Mouse (Mus musculus) kidney, adult 11 months (tissue): ENCODE measurements around the gene Lins1.

ENCODE experiments used
- DNase-seq: peaks from one replicate; pipeline ENCODE4 v3.0.0; 2022

Lins1 gene

DNA sequence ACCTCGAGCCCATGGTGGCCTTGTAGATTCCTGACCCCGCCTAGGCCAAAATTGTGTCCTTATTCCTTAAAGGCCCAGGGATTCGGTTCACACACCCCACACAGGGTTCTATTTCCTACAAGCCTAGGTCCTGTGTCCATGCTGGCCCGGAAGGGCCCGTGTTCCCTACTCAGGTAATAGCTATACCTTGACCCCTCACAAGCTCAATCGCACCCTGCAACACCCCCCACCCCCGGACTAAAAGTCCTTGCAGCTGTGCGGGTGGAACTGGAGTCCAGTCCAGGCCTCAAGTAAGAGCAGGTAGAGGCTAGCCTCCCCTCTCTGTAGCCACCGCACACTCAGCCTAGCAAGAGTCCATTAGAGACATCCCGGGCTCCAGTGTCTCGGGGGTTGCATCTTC is 44.2 kb downstream of the Lins1 start:
- no peak for DNase-seq

DNA sequence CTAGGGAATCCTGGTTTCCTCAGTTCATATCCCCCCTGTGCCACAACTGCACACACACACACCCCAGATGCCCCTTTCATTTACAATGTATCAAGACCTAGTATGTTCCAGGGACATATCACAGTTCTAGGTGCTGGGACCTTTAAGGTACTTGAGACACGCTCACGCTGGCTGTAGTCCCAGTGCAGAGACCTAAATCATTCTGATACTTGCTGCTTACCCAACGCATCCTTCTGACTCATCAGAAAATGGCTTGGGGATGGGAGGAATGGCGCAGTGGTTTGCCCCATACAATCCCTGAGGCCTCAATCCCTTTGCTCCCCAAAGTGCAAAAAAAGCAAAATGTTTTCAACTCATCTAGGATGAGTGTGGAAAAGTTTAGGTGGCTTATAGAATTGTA is 44.8 kb downstream of the Lins1 start:
- DNase-seq = no peak

- DNase-seq = no peak
These were observed 45.3 kb downstream of the Lins1 start for GRCm38 (mm10) chr7:66734993-66735392.

- no peak for DNase-seq
These were observed 47.7 kb downstream of the Lins1 start for GRCm38 (mm10) chr7:66737418-66737817.

DNA sequence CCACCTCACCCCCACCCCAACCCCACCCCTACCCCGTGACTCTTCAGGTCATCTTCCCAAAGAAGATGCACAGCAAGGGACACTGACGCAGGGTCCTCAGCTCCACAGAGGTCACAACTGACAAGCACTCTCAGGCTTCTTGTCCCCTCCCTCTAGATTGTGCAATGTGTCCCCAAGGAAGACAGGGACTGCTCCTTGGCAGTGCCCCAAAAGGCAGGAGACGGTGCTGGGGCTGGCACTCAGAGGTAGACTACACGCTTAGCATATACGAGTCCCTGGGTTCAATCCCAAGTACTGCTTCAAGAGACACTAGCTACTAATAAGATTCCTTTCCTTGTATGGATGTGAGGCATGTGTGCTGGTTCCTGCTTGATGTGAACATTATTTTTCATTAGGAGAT is 51.3 kb downstream of the Lins1 start:
- DNase-seq = no peak

- DNase-seq = no peak
These were observed 51.7 kb downstream of the Lins1 start for GRCm38 (mm10) chr7:66741412-66741811.

- no peak for DNase-seq
These were observed 53.7 kb downstream of the Lins1 start, which contains the start of gene Cers3 for GRCm38 (mm10) chr7:66743377-66743781. TSS of gene Cers3 (plus strand) at chr7:66743504.

- no peak for DNase-seq
These were observed 57.3 kb downstream of the Lins1 start for GRCm38 (mm10) chr7:66746972-66747371.

DNA sequence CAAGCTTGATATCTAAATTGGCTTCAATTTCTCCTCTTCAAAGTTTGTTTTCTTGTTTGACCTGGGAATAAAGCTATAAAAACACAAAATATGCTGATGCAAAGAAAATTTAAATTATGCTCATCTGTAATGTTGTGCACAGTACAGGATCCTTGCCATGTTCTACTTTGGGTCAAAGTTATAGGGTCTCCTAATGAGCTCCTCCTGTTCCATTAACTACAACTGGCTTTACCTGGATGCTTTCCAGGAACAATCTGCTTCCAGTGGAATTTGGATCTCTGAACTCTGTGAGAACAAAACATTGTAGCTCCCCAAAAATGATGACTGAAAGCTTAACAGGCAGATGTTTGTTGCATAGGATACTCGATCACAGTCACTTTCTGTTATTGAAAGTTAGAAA is 60.3 kb downstream of the Lins1 start:
- DNase-seq = no peak

DNA sequence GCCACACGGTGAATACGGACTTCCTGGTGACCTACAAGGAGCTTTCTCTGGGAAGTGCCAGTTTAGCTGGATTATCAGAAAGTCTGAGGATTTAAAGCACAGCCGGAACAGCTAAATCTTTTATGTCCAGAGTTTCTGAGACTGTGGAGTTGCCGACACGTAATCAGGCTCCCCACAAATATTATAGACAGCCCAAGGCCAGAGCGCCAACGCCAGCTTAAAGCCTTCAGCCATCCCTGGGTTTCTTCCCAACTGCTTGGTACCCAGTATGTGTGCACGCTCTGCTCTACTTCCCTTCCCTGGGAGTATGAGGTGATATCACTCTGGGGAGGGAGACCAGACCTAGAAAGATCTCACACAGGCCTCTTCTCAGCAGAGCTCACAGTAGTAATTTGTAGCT is 64.1 kb downstream of the Lins1 start:
- DNase-seq = no peak

- DNase-seq = no peak
These were observed 65.9 kb downstream of the Lins1 start for GRCm38 (mm10) chr7:66755611-66756010.
